Mouse (Mus musculus): ENCODE data around the gene Wwox.

DNA sequence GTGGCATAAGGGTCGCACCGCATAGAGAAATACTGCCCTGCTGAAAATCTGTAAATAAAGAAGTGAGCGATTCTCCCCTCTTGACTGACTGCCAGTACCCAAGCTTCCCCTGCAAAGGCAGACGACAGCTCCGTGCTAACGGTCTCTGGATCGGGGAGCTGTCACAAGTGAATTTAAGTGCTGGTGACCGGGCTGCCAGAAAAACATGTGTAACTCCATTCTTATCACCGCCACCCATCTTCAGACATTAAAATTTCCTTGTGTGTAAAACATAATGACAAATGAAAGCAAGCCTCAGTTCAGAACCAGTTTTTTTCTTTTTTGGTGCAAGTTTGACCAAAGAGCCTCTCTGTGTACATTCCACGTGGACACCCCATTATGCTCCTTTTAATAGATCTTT is 242.7 kb downstream of the Wwox start:
- TF ChIP-seq CTCF (IDR thresholded peaks at IDR 0.05; ENCODE audit: low read depth) (no peak), EP300 (IDR thresholded peaks at IDR 0.05; ENCODE audit: low read depth) (no peak)

All from liver, embryonic 14.5 days (tissue).